Mouse (Mus musculus) forebrain, embryonic 15.5 days (tissue): ENCODE results near the gene Rybp. TPM values are rescaled to one million over a fixed set of nuclear protein-coding genes. Genes with fewer than 3 reads are reported as not detected.

Source experiments
- ATAC-seq: fragments of 200-750 bp; cut with Nextera tagmentation; replicated peaks from 2 replicates; pipeline ENCODE4 v1.8.0; 2017; ENCODE audit warnings: mild to moderate bottlenecking, moderate TSS enrichment, moderate library complexity
- H3K27ac ChIP-seq: fragments of 300-500 bp; sonication (generic); replicated peaks from 2 replicates; pipeline ENCODE4 v1.5.1; 2015; ENCODE audit warnings: mild to moderate bottlenecking, inconsistent platforms
- H3K27me3 ChIP-seq: fragments of 300-500 bp; sonication (generic); 2 replicates; pipeline ENCODE4 v1.6.1; 2015; ENCODE audit warnings: inconsistent platforms
- H3K36me3 ChIP-seq: fragments of 300-500 bp; sonication (generic); 2 replicates; pipeline ENCODE4 v1.6.1; 2015; ENCODE audit warnings: mild to moderate bottlenecking, inconsistent platforms
- H3K4me1 ChIP-seq: fragments of 300-500 bp; sonication (generic); 2 replicates; pipeline ENCODE4 v1.6.1; 2015; ENCODE audit warnings: inconsistent platforms
- H3K4me2 ChIP-seq: fragments of 300-500 bp; sonication (generic); replicated peaks from 2 replicates; pipeline ENCODE4 v1.6.1; 2015; ENCODE audit warnings: mild to moderate bottlenecking, inconsistent platforms
- H3K4me3 ChIP-seq: fragments of 300-500 bp; sonication (generic); 2 replicates; pipeline ENCODE4 v1.5.1; 2015; ENCODE audit warnings: mild to moderate bottlenecking, inconsistent platforms
- H3K9ac ChIP-seq: fragments of 300-500 bp; sonication (generic); replicated peaks from 2 replicates; pipeline ENCODE4 v1.6.1; 2015; ENCODE audit warnings: mild to moderate bottlenecking, inconsistent platforms
- H3K9me3 ChIP-seq: fragments of 300-500 bp; sonication (generic); 2 replicates; pipeline ENCODE4 v1.6.1; 2016; ENCODE audit warnings: inconsistent platforms
- WGBS: fragments of 180-500 bp; shearing (Covaris S2); methylation state at CpG from one replicate; pipeline ENCODE4 v1.1.7; 2015; ENCODE audit warnings: mixed read lengths; 5-methylcytosine and 5-hydroxymethylcytosine counted together
- polyA plus RNA-seq: library from polyadenylated mRNA; unstranded; fragments of >200 nt; fragmentation: Nextera tagmentation; extraction: Ambion mirVana; gene quantifications from 2 replicates; pipeline ENCODE4 v1.2.1, GENCODE M21; 2015

Rybp gene
- polyA plus RNA-seq, 1 experiment from 2014 or later: 26.8 TPM

DNA sequence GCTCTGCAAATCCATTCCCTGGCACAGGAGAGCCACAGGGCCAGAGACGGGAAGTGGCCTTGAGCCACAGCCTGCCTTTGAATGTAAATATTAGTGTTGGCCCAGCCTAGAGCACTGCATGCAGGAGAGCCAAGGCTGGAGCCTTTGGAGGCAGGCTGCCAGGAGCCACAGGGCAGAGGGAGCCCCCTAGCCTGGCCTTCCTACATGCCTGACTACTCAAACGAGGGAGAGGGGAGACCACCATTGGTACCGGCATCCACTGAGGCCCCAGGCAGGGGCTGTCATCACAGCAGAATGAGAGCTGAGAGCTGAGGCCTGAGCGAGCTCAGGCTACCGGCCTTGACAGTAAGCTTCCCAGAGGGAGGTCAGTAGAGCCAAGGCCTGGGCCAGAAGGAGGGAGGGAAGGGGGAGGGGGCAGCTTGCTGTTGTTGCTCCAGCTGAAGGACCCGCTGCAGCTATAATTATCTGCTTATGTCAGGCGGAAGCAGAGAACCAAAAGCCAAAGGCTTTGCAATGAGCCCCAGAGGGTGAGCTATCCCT lies 91.3 kb downstream of the Rybp start:
- peaks cover 16% of the 10 kb centered on the region for H3K4me1 ChIP-seq
- no peaks in the 10 kb centered on the region for H3K9me3 ChIP-seq
- H3K4me3 ChIP-seq: no peak overlapping the region
- H3K9ac ChIP-seq: no peak overlapping the region
- no peak overlapping the region for H3K4me2 ChIP-seq
- no peaks in the 10 kb centered on the region for H3K27me3 ChIP-seq
- ATAC-seq: peak; percentile 57
- no peaks in the 10 kb centered on the region for H3K36me3 ChIP-seq
- 11% methylated on average over 7 of the region's 7 CpGs for WGBS
- H3K27ac ChIP-seq: no peak overlapping the region

DNA sequence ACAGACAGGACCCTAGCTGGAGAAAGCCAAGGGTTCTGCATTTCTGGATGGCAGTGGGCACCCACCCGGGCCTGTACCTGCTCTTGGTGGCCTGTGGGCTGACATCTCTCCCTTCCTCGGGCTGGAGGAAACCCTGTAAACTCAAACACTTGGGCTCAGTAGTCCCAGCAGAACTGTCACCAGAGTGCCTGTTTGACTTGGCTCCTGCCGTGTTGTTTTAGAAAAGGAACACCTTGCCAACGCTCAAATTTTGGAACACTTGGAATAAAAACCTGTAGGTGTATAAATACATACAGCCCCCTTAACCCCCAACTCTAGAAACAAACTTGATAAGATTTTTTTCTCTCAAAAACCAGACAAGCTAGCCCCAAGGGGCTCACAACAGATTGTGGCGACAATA lies 92.2 kb downstream of the Rybp start:
- no peak overlapping the region for H3K9ac ChIP-seq
- no peak for ATAC-seq
- H3K4me2 ChIP-seq: no peak overlapping the region
- 73% methylated on average over 5 of the region's 5 CpGs for WGBS
- H3K27me3 ChIP-seq: no peaks in the 10 kb centered on the region; the same call in 1 of the 2 replicates
- H3K4me1 ChIP-seq: peaks cover 16% of the 10 kb centered on the region
- no peak overlapping the region for H3K27ac ChIP-seq
- no peak overlapping the region for H3K4me3 ChIP-seq
- H3K36me3 ChIP-seq: no peaks in the 10 kb centered on the region
- H3K9me3 ChIP-seq: no peaks in the 10 kb centered on the region

DNA sequence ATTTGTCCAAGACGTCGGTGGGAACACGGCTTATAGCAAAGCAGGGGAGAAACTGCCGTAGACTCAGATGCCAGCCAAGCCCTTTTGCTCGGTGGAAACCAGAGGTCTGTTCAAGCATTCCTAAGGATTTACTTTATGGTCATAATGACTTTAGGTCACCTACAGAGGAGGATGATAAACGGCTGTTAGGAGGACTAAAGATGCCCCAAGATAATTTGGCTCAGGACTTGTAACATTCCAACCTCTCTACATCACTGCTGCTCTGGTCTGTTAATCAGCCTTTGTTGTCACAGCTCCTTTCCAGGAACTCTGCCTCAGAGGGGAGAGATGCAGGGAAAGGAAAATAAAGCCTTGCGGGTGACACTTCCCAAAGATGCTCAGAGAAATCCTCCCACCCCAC lies 93.5 kb downstream of the Rybp start:
- WGBS: 76% methylated on average over 7 of the region's 7 CpGs

DNA sequence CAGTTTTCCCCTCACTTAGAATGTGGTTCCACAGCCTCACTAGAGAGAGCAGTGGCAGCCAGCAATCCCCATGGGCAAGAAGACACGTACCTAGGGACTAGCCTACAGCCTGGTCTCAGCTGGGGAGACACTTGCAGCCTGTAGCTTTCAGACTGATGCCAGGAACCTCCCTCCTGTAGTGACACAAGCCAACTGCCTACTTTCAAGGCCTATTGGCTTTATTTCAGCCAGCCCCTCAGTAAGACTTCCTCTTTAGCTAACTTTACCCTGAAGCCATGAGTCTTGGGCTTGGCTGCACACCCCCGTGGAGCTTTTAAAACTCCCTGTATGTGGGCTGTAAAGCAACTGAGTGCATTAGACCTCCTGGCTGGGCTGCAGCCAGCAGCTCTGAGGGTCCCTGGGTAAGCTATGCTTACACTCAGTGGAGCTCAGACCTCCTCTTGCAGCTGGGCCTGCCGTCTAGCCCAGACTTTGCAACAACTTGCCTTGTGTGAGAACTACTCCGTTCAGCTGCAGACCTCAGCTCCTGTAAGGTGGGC lies 94.5 kb downstream of the Rybp start:
- no peaks in the 10 kb centered on the region for H3K9me3 ChIP-seq
- WGBS: 45% methylated on average over 4 of the region's 4 CpGs
- no peak for ATAC-seq
- H3K4me2 ChIP-seq: no peak overlapping the region
- H3K9ac ChIP-seq: no peak overlapping the region
- H3K36me3 ChIP-seq: no peaks in the 10 kb centered on the region
- no peaks in the 10 kb centered on the region; the same call in 1 of the 2 replicates for H3K27me3 ChIP-seq
- no peak overlapping the region for H3K27ac ChIP-seq
- H3K4me1 ChIP-seq: peaks cover 16% of the 10 kb centered on the region
- no peak overlapping the region for H3K4me3 ChIP-seq

More for the DNA sequence above, 93.5 kb downstream of the Rybp start:
- Histone ChIP-seq H3K36me3 (no peaks in the 10 kb centered on the region), H3K27ac (no peak overlapping the region), H3K4me2 (no peak overlapping the region), H3K4me1 (peaks cover 16% of the 10 kb centered on the region), H3K27me3 (no peaks in the 10 kb centered on the region; the same call in 1 of the 2 replicates), H3K9me3 (no peaks in the 10 kb centered on the region), H3K9ac (no peak overlapping the region), H3K4me3 (no peak overlapping the region)
- ATAC-seq: no peak

DNA sequence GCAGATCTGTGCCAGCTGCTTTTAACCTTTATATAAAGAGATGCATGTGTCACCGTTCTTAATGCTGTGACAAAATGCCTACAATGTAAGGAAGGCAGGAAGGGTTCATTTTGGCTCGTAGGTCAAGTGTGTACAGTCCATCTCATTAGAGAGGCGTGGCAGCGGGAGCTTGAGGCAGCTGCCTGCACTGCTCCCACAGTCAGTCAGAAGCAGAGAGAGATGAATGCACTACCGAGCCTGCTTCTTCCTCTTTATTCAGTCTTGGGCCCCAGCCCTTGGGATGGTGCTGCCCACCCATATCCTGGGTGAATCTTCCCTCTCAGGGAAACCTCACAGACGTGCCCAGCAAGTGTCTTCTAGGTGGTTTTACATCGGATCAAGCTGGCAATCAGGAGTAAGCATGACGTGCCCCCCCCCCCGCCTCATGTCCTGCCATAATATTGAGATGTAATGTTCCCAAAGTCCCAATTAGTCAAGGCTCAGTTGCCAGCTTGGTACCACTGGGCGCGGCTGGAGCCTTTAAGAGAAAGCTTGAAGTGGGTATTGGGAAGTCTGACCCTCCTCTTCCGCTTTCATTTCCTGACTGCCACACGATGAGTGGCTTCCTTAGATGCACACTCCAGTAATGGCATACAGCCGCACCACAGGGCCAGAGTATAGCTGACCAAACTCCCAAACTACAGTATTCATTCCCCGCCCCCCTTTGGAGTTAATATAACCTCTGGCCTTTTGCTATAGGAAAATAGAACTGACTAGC lies 96.3 kb downstream of the Rybp start:
- H3K27ac ChIP-seq: no peak overlapping the region
- no peaks in the 10 kb centered on the region for H3K36me3 ChIP-seq
- H3K9me3 ChIP-seq: no peaks in the 10 kb centered on the region
- no peak overlapping the region for H3K4me2 ChIP-seq
- H3K4me1 ChIP-seq: peaks cover 6% of the 10 kb centered on the region
- WGBS: 81% methylated on average over 15 of the region's 15 CpGs
- no peak overlapping the region for H3K9ac ChIP-seq
- no peak overlapping the region for H3K4me3 ChIP-seq
- H3K27me3 ChIP-seq: no peaks in the 10 kb centered on the region; the same call in 1 of the 2 replicates
- no peak for ATAC-seq

DNA sequence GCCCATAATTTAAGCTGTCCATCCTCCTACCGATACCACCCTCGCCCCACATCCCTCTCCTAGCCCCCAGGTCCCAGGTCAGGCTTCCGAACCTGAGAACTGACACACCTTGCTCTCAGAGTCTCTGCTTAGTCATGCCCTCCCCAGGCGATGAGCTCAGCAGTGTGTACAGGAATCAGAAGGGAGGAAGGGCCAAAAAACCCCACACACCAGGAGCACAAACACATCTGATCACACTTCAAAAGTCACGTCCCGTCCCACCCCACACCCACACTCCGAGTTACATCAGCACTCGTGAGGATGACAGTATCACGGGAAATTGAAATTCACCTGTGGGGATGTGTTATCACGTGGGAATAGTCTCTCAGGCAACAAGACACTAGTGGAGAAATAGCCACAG lies 97.0 kb downstream of the Rybp start:
- no peak for ATAC-seq
- no peaks in the 10 kb centered on the region for H3K36me3 ChIP-seq
- H3K27me3 ChIP-seq: no peaks in the 10 kb centered on the region; the same call in 1 of the 2 replicates
- H3K9ac ChIP-seq: no peak overlapping the region
- H3K4me2 ChIP-seq: no peak overlapping the region
- no peaks in the 10 kb centered on the region for H3K4me1 ChIP-seq
- H3K27ac ChIP-seq: no peak overlapping the region
- 88% methylated on average over 10 of the region's 10 CpGs for WGBS
- no peak overlapping the region for H3K4me3 ChIP-seq
- no peaks in the 10 kb centered on the region for H3K9me3 ChIP-seq

DNA sequence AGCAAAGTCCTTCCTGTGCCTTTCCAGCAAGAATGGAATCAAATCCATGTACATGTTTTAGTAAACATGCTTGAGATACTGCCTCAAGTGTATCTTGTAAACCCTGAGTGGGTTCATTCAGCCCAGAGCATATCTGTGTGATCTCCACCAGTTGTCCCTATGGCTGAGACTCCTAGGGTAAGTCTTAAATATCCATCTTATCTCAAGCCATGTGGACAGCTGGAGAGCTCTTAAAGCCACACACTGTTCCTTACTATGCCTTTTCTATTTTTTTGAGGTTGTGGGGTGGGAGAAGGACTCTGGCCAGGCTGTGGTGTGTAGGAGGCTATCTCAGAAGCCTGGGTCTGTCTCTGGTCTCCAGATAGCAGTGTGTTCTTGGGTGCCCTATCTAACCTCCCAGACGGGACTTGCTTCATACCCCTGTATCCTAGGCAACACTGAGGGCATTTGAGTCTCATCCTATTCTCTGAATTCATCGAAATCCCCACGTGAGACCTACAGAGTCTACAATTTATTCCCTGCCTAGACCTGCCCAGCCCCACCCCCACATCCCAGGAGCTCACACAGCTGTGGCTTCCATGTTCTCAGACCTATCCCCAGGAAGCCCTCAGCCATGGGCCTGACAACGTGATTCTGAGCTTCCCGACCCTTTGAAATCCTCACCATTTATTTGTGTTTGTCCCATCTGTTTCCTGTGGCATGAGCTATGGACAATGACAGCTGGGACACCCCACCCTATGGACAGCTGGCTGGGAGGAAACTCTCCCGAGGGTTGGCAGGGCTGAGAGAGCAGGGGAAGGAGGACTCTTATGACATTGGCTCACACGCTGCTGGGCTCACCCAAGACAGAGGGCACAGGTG lies 98.2 kb downstream of the Rybp start:
- Histone ChIP-seq H3K36me3 (no peaks in the 10 kb centered on the region), H3K4me3 (no peak overlapping the region), H3K9ac (no peak overlapping the region), H3K4me2 (no peak overlapping the region), H3K27ac (no peak overlapping the region), H3K27me3 (no peaks in the 10 kb centered on the region; the same call in 1 of the 2 replicates), H3K9me3 (no peaks in the 10 kb centered on the region), H3K4me1 (no peaks in the 10 kb centered on the region)
- no peak for ATAC-seq
- WGBS: 63% methylated on average over 7 of the region's 7 CpGs

DNA sequence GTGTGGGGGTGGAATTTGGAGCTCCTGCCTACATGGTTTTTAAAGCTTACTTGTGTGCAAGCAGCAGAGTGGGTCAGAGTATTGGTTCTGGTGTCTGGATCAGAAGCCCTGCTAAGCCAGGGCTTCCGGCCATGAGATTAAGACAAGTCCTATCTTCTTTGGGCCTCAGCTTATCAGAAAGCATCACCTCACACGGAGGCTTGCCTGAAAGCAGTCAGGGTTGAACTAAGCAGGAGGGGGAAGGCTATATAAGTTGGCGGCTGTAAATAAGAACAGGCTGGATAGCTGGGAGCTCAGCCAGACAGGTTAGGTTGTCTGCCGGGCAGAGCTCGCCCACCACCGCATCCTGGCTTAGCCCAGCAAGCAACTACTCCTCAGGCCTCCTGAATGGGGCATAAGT lies 99.5 kb downstream of the Rybp start:
- Histone ChIP-seq H3K4me1 (no peaks in the 10 kb centered on the region), H3K4me3 (no peak overlapping the region), H3K27ac (no peak overlapping the region), H3K4me2 (no peak overlapping the region), H3K9me3 (no peaks in the 10 kb centered on the region), H3K36me3 (no peaks in the 10 kb centered on the region), H3K27me3 (no peaks in the 10 kb centered on the region; the same call in 1 of the 2 replicates), H3K9ac (no peak overlapping the region)
- WGBS: 81% methylated on average over 6 of the region's 6 CpGs
- no peak for ATAC-seq

DNA sequence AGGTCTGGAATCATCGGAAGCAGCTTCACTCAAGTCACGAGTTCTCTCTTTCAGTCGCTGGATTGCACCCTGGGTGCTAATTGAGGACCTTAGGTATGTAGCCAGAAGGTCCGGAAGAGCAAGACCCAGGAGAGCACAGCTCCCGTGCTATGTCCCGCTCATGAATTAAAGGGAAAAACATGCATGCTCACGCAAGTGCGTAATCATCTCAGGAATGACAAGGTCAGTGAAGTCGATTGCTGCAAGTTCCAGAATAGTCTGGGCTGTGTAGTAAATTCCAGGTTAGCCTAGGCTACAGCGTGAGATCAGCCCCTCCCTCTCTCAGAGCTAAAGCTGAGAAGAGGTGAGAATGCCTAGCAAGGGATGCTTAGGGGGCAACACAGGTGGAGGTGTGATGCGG lies 100.5 kb downstream of the Rybp start:
- H3K36me3 ChIP-seq: no peaks in the 10 kb centered on the region
- WGBS: 88% methylated on average over 11 of the region's 11 CpGs
- H3K4me2 ChIP-seq: no peak overlapping the region
- H3K27me3 ChIP-seq: no peaks in the 10 kb centered on the region; the same call in 1 of the 2 replicates
- no peak overlapping the region for H3K27ac ChIP-seq
- no peaks in the 10 kb centered on the region for H3K9me3 ChIP-seq
- H3K4me1 ChIP-seq: no peaks in the 10 kb centered on the region
- no peak for ATAC-seq
- no peak overlapping the region for H3K4me3 ChIP-seq
- no peak overlapping the region for H3K9ac ChIP-seq

DNA sequence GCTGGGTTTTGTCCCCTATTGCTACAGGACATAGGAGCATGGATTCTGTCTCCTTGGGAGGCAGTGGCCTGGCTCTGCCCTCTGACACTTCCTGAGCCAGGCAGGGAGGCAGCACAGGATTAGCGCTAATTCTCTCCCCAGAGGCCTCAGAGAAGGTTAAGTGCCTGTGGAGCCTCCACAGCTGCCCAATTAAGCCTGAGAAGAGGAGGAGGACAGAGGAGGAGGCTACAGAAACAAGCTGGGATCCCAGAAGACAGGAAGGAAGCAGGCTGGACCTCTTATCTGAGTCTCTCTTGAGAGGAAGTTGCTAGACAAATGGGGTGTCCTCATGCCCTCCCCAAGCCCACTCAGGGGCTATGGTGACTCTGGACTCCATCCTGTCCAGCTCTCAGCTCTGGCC lies 101.8 kb downstream of the Rybp start:
- Histone ChIP-seq H3K36me3 (no peaks in the 10 kb centered on the region), H3K4me1 (no peaks in the 10 kb centered on the region)
- 10% methylated on average over 1 of the region's 1 CpGs for WGBS

DNA sequence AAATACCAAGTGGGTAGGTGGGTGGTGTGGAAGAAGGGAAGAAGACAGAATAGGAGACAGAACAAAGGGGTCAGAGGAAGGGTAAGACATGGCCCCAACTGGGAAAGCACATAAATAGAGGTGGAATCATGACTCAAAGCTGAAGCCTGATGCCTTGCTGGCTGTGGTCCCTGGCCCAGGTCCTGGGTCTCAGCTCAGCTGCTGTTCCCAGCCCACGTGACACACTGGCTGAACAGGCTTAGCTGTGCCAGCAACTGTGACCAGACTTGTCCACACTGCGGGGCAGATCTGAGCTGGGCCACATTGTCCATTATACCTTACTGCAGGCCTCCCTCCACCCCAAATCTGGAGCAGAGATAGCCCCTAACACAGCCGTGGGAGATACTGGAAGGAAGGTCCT lies 103.9 kb downstream of the Rybp start:
- no peak overlapping the region for H3K9ac ChIP-seq
- no peaks in the 10 kb centered on the region for H3K9me3 ChIP-seq
- H3K27ac ChIP-seq: no peak overlapping the region
- H3K4me2 ChIP-seq: no peak overlapping the region
- H3K4me1 ChIP-seq: no peaks in the 10 kb centered on the region
- WGBS: 77% methylated on average over 3 of the region's 3 CpGs
- no peaks in the 10 kb centered on the region for H3K36me3 ChIP-seq
- H3K4me3 ChIP-seq: no peak overlapping the region
- ATAC-seq: no peak
- no peaks in the 10 kb centered on the region for H3K27me3 ChIP-seq

More for the DNA sequence above, 101.8 kb downstream of the Rybp start:
- Histone ChIP-seq H3K9ac (no peak overlapping the region), H3K4me2 (no peak overlapping the region), H3K27me3 (no peaks in the 10 kb centered on the region; the same call in 1 of the 2 replicates), H3K4me3 (no peak overlapping the region), H3K9me3 (no peaks in the 10 kb centered on the region), H3K27ac (no peak overlapping the region)
- no peak for ATAC-seq

DNA sequence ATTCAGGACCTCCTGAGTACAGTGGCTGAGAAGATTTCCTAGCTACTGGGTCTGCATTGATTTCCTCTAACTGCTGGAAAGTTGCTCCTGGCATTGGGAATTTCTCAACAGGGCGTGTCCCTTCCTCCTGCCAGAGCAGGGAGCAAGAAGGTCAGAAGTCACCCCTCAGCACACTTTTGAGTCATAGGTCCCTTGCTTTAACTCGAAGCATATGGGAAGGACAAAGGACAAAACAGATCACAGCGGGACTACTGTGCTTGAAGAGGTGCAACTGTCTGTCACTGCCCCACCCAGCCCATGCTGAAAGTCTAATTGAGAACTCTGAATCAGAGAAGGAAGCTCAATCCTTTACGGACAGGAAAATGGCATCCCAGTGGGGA lies 106.4 kb downstream of the Rybp start:
- Histone ChIP-seq H3K4me1 (peaks cover 7% of the 10 kb centered on the region), H3K36me3 (no peaks in the 10 kb centered on the region), H3K9ac (no peak overlapping the region), H3K9me3 (no peaks in the 10 kb centered on the region), H3K27ac (no peak overlapping the region), H3K27me3 (no peaks in the 10 kb centered on the region), H3K4me3 (no peak overlapping the region), H3K4me2 (no peak overlapping the region)
- no peak for ATAC-seq
- 82% methylated on average over 4 of the region's 4 CpGs for WGBS
